In genomic region chr16:45098886-45099210, GRCm38 (mm10) we compare ENCODE assay signal across 11 mouse cellular contexts. TPM values are rescaled to one million over a fixed set of nuclear protein-coding genes. Genes with fewer than 3 reads are reported as not detected.
A peak's percentile ranks its signal among the peaks of the same experiment; 100 is the strongest.
DNase-seq lines count a peak whose midpoint lies in the region; ATAC-seq and TF ChIP-seq lines count a peak whose summit lies in the region.
"Had no signal": no experiment of that assay in that cellular context is flagged by ENCODE, and none has a peak within 500 bp of the region (broad histone marks: within the 10 kb centered on the region; RNA-seq: fewer than 3 reads in every experiment).

No protein-coding gene starts in this region.

- H3K27ac ChIP-seq in heart, embryonic 14.5 days (replicated peaks in 1 of 2; ENCODE audit: control insufficient read depth in 1 of 2, insufficient read depth in 1 of 2, low read depth in 2 of 2, low read length in 2 of 2), result no peak overlapping the region
- H3K27ac ChIP-seq in lung, embryonic 16.5 days (ENCODE audit: low read length), result peak overlapping the region; percentile 4; the same call in 1 of the 2 replicates
- H3K27ac ChIP-seq in stomach, postnatal 0 days (replicated peaks), result peak overlapping the region; percentile 30; the same call in 1 of the 2 replicates

- no peaks in the 10 kb centered on the region for H3K27me3 ChIP-seq in heart, embryonic 14.5 days (ENCODE audit: control insufficient read depth, insufficient read depth, low read length)
- no peaks in the 10 kb centered on the region for H3K27me3 ChIP-seq in lung, embryonic 16.5 days (ENCODE audit: control insufficient read depth, insufficient read depth, low read depth, low read length)
- no peaks in the 10 kb centered on the region for H3K27me3 ChIP-seq in stomach, postnatal 0 days (ENCODE audit: control insufficient read depth, insufficient read depth, low read length)

- 74% methylated on average over 6 of the region's 6 CpGs for WGBS in heart, embryonic 14.5 days
- WGBS in lung, embryonic 16.5 days, result 55% methylated on average over 6 of the region's 6 CpGs
- whole genome bisulfite sequencing in stomach, postnatal 0 days, result 55% methylated on average over 6 of the region's 6 CpGs

- H3K4me2 ChIP-seq in heart, embryonic 14.5 days (ENCODE audit: low read length), result peak overlapping the region; percentile 63
- peak overlapping the region; percentile 46 for H3K4me2 ChIP-seq in lung, embryonic 16.5 days (ENCODE audit: low read depth, low read length)
- peak overlapping the region; percentile 58 for H3K4me2 ChIP-seq in stomach, postnatal 0 days (replicated peaks; ENCODE audit: low read depth)

- no peaks in the 10 kb centered on the region for H3K9me3 ChIP-seq in heart, embryonic 14.5 days (ENCODE audit: control insufficient read depth, low read length)
- no peaks in the 10 kb centered on the region for H3K9me3 ChIP-seq in lung, embryonic 16.5 days (ENCODE audit: control insufficient read depth, low read length)
- no peaks in the 10 kb centered on the region for H3K9me3 ChIP-seq in stomach, postnatal 0 days (ENCODE audit: control insufficient read depth, low read length)

- TF ChIP-seq EP300 in stomach, postnatal 0 days (optimal IDR thresholded peaks at IDR 0.05), result no peak

- ATAC-seq in heart, embryonic 14.5 days (ENCODE audit: insufficient number of reproducible peaks, insufficient read depth, low FRiP score, low read depth), result no peak
- no peak for ATAC-seq in lung, embryonic 16.5 days (ENCODE audit: low read depth)
- no peak for ATAC-seq in stomach, postnatal 0 days (ENCODE audit: low FRiP score, low TSS enrichment)
- ATAC-seq in frontal cortex, adult (ENCODE audit: low TSS enrichment), result no peak

- no peak for DNase-seq in heart, postnatal 36 days
- DNase-seq in lung, postnatal 10 days, result no peak
- peak; percentile 31 to 36 for DNase-seq in heart, postnatal 10 days
- no peak for DNase-seq in stomach, postnatal 0 days (ENCODE audit: low spot score)
- no peak for DNase-seq in thymus, postnatal 36 days
- DNase-seq: layer of hippocampus, postnatal 36 days; lung, adult 18-20 months; right cerebral cortex, postnatal 14 days had no signal

- H3K9ac ChIP-seq in heart, embryonic 14.5 days (ENCODE audit: low read length), result no peak overlapping the region
- H3K9ac ChIP-seq in lung, embryonic 16.5 days (ENCODE audit: low read length), result no peak overlapping the region
- no peak overlapping the region for H3K9ac ChIP-seq in stomach, postnatal 0 days (ENCODE audit: low read length)

- H3K4me3 ChIP-seq in heart, embryonic 14.5 days (ENCODE audit: control insufficient read depth in 1 of 2, insufficient read depth in 1 of 2, low read depth in 1 of 2, low read length in 2 of 2), result 0 out of 4 replicates have a peak overlapping the region, but pooled peaks of 1 of the 2 experiments have one; percentile 43
- H3K4me3 ChIP-seq in lung, embryonic 16.5 days (ENCODE audit: low read length), result peak overlapping the region; percentile 26
- H3K4me3 ChIP-seq in stomach, postnatal 0 days (ENCODE audit: low read depth, low read length), result peak overlapping the region; percentile 28

- no peaks in the 10 kb centered on the region for H3K36me3 ChIP-seq in heart, embryonic 14.5 days (ENCODE audit: control insufficient read depth, insufficient read depth, low read length)
- H3K36me3 ChIP-seq in lung, embryonic 16.5 days (ENCODE audit: control insufficient read depth, insufficient read depth, low read length), result no peaks in the 10 kb centered on the region
- no peaks in the 10 kb centered on the region for H3K36me3 ChIP-seq in stomach, postnatal 0 days (ENCODE audit: control insufficient read depth, insufficient read depth, low read length)

- H3K4me1 ChIP-seq in heart, embryonic 14.5 days (ENCODE audit: control insufficient read depth in 2 of 2, insufficient read depth in 2 of 2, low read length in 2 of 2), result peaks cover 31 to 61% of the 10 kb centered on the region in 2 experiments
- H3K4me1 ChIP-seq in lung, embryonic 16.5 days (replicated peaks; ENCODE audit: control insufficient read depth, insufficient read depth, low read length), result peaks cover 5% of the 10 kb centered on the region
- H3K4me1 ChIP-seq in stomach, postnatal 0 days (replicated peaks; ENCODE audit: control insufficient read depth, insufficient read depth), result no peaks in the 10 kb centered on the region

- no peak for TF ChIP-seq CTCF in stomach, postnatal 0 days (IDR thresholded peaks at IDR 0.05; ENCODE audit: low read depth)

- intact Hi-C loops in heart, postnatal 36 days (cut with DNase I), result loop anchor here (2.0 to 10.0 kb wide), 3 partner anchors 22 to 1212 kb away; partner anchors contain the start of genes Ccdc191 and Nepro
- intact Hi-C loops in heart, postnatal 10 days (cut with DNase I), result no loop called here

RNA-seq across cellular contexts. Expression of gene Ccdc80, which starts 5.6 kb away (rescaled TPM):
- polyA plus RNA-seq in heart, embryonic 14.5 days (2014; fragmentation: Nextera tagmentation; extraction: Ambion mirVana), result 88.5 and 96.2 TPM in 2 replicates
- 10 to 100 TPM; 85.3 to 92.6 TPM for total RNA-seq in heart, postnatal 36 days (2021)
- polyA plus RNA-seq in lung, embryonic 16.5 days (2015; fragmentation: Nextera tagmentation; extraction: Ambion mirVana), result 66.5 and 76.3 TPM in 2 replicates
- 100 to 1,000 TPM; 123 to 128 TPM for total RNA-seq in heart, postnatal 10 days (2021)
- polyA plus RNA-seq in stomach, postnatal 0 days (2015; fragmentation: Nextera tagmentation; extraction: Ambion mirVana), result 51.9 and 56.1 TPM in 2 replicates

RNA-seq across cellular contexts. Expression of gene Slc35a5, which starts 59.7 kb away (rescaled TPM):
- 18.0 and 19.8 TPM in 2 replicates for polyA plus RNA-seq in heart, embryonic 14.5 days (2014; fragmentation: Nextera tagmentation; extraction: Ambion mirVana)
- total RNA-seq in heart, postnatal 36 days (2021), result 10 to 100 TPM; 10.3 to 11.0 TPM
- polyA plus RNA-seq in lung, embryonic 16.5 days (2015; fragmentation: Nextera tagmentation; extraction: Ambion mirVana), result 21.1 and 21.6 TPM in 2 replicates
- 10 to 100 TPM; 11.7 to 14.7 TPM for total RNA-seq in heart, postnatal 10 days (2021)
- 12.8 and 13.0 TPM in 2 replicates for polyA plus RNA-seq in stomach, postnatal 0 days (2015; fragmentation: Nextera tagmentation; extraction: Ambion mirVana)

RNA-seq across cellular contexts. Expression of gene Atg3, which starts 59.7 kb away (rescaled TPM):
- polyA plus RNA-seq in heart, embryonic 14.5 days (2014; fragmentation: Nextera tagmentation; extraction: Ambion mirVana), result 30.5 and 30.7 TPM in 2 replicates
- 10 to 100 TPM; 22.0 to 22.8 TPM for total RNA-seq in heart, postnatal 36 days (2021)
- polyA plus RNA-seq in lung, embryonic 16.5 days (2015; fragmentation: Nextera tagmentation; extraction: Ambion mirVana), result 30.8 and 33.3 TPM in 2 replicates
- 10 to 100 TPM; 25.7 to 25.9 TPM for total RNA-seq in heart, postnatal 10 days (2021)
- 38.8 and 39.2 TPM in 2 replicates for polyA plus RNA-seq in stomach, postnatal 0 days (2015; fragmentation: Nextera tagmentation; extraction: Ambion mirVana)

Comparison
In these comparisons a context has a peak if more than half of its experiments do, and no peak if none do; other contexts are left out.
1. DNase-seq: peak in heart, postnatal 10 days (2 of 2); none in heart, postnatal 36 days (0 of 2), lung, postnatal 10 days (single experiment), stomach, postnatal 0 days (single experiment) and thymus, postnatal 36 days (0 of 2).
2. H3K27ac ChIP-seq: peak in lung, embryonic 16.5 days (single experiment) and stomach, postnatal 0 days (single experiment); none in heart, embryonic 14.5 days (0 of 2).
3. Peak in every context shown above with its lines, with median percentiles within 50 percentile points of each other: H3K4me2 ChIP-seq.